Mouse (Mus musculus) 3134 (cell line): Measurements from ENCODE around the gene Dlgap1.
A peak's percentile ranks its signal among the peaks of the same experiment; 100 is the strongest.

Source experiments
- DNase-seq: peaks from one replicate; pipeline ENCODE4 v3.0.0-alpha.2; 2011; ENCODE audit warnings: low spot score; ENCODE audit not compliant: insufficient read length; ENCODE audit errors: extremely low read depth

The Dlgap1 gene

GRCm38 (mm10) chr17:70600462-70600861, 631.6 kb downstream of the Dlgap1 start:
- no peak for DNase-seq

GRCm38 (mm10) chr17:70602051-70602450, 633.2 kb downstream of the Dlgap1 start:
- DNase-seq = no peak

GRCm38 (mm10) chr17:70605659-70606058, 636.8 kb downstream of the Dlgap1 start:
- DNase-seq = no peak

DNA sequence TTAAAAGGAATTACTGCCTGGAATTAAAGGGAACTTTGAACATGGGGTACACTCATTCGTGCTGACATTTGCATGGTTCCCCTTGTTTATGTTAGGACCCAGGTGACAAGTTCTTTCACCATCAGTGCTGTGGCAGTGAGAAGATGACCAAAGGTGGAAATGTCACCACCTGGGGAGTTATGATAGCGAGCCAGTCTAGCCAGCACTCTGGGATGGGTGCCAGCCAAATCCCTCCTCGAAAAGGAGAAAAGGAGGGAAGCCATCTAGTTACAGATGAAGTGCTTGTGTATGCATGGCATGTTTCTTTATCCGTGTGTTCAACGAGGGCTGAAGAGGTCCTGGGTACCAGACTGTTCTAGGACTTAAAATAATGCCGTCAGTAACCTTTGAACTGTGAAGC, 643.3 kb downstream of the Dlgap1 start:
- DNase-seq = no peak

GRCm38 (mm10) chr17:70613897-70614296, 645.0 kb downstream of the Dlgap1 start:
- DNase-seq = no peak

- DNase-seq = no peak
These were observed 645.7 kb downstream of the Dlgap1 start for GRCm38 (mm10) chr17:70614407-70615060.

DNA sequence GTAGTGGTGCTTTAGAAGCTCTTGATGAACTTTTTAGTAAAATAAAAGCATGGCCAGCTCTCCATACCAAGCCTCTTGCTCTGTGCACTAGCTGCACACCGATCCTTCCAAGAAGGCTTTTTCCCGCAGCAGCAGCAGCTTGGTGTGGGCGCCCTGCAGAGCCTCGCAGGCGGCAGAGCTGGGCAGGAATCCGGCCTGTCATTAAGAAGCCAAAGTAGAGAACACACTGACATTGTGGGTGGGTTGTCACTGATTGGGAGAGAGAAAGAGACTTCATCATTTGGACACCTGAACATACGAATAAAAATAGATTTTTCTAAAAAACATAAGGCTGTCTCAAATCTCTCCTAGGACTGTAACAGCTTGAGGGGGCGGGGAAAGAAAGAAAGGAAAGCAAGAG, 653.6 kb downstream of the Dlgap1 start:
- no peak for DNase-seq

DNA sequence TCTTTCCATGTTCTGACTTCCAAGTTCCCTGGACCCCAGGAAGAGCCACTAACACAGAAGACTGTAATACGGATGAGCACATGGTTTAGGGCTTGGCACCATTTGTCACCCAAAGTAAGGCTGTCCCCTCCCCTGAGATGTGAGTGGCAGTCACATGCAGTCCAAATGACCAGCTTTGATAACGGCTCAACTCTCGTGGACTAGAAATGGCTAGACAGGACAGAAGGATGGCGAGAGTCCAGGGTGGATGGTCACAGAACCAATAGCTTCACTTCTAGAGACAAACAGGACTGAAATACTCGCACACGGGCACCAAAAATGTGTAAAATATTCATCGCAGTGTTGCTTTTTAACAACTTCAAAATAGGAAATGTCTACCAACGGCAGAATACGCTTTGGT, 657.5 kb downstream of the Dlgap1 start:
- no peak for DNase-seq

GRCm38 (mm10) chr17:70626925-70627324, 658.1 kb downstream of the Dlgap1 start:
- no peak for DNase-seq

DNA sequence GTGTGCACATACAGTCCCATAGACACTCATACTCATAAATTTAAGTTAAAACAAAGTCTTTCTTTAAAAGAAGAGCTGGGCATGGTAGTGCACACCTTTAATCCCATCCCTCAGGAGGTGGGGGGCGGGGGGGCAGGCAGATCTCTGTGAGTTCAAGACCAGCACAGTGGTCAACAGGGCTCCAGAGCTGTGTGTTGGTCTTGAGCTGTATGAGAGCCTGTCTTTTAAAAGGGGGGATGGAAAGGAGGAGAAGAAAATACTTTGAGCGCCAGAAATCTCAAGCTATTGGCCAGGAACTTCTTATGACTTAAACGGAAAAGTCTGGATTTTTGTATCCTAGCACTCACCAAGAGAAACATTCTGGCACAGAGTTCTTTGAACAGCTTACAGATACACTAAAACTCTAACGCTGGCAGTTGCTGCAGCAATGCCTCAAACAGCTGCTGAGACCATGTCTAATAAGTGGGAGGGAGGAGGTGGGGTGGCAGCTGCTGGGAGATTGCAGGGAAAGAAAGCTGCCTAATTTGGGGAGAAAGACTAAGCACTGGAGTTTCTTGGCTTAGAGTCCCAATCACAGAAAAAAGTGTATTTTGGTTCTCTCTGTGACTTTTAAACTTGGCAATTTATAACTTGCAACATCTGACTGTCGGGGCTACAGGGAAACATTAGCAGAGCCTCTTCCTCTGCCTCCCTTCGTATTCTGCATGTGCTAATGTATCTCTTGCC, 660.9 kb downstream of the Dlgap1 start:
- no peak for DNase-seq

- DNase-seq = no peak
These were observed 664.5 kb downstream of the Dlgap1 start for GRCm38 (mm10) chr17:70633181-70633944.

DNA sequence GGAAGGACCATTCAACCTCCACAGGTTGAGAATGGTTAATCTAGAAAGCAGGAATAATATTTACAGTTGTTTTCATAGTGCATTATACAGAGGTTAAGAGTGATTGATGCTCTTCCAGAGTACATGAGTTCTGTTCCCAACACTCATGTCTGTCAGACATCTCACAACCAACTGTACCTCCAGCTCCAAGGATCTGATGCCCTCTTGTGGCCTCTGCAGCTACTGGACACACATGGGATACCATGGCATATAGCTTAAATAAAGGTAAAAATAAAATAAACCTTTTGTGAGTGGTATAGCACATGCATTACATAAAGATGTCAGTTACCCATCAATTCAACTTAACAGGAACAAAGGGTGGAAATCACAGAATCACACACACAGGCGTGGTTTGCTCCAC, 674.3 kb downstream of the Dlgap1 start:
- no peak for DNase-seq

- no peak for DNase-seq
These were observed 677.8 kb downstream of the Dlgap1 start for GRCm38 (mm10) chr17:70646641-70647040.

DNA sequence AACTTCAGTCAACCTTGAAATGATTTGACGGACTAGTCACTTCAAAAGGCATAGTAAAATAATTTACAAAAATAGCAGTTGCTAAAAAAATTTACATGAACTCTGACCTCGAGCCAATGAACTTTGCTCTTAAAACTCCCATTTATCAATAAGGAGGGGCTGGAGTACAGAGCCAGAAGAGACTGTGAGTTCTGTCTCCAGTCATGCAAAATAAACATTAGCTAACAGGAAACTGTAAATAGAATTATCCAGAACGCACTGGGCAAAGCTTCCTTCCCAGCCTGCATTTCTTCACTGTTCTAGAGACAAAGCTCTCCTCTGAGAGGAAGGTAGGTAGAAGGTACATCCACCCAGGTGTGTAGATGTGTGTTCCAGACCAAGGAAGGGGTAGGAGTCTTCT, 692.5 kb downstream of the Dlgap1 start:
- DNase-seq = no peak

- DNase-seq = no peak
These were observed 695.1 kb downstream of the Dlgap1 start for GRCm38 (mm10) chr17:70663992-70664391.

DNA sequence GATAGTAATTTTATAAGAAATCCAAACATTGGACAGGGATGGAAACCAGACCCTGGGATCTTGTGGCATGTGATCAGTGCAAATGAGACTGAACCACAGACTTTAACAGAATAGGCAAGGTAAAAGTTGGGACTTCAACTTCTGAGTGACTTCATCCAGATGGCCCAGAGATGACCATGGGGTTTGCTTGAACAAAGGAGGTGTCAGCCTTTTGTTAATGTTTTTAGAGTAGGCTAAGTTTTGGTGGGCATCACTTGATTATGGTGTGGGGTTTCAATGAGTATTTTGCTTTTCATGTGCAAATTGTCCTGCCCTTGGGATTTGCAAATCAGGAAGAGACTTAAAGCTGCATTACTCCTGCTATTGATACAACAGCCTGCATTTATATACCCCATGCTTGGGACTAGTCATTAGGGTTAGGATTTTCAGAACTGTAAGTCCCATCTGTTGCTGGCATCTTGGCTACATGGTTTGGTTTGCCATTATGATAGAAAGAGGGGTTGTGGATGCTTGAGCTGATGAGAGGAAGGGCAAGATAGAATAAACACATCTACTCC, 695.7 kb downstream of the Dlgap1 start:
- no peak for DNase-seq

- DNase-seq = no peak
These were observed 705.1 kb downstream of the Dlgap1 start for GRCm38 (mm10) chr17:70673985-70674384.

GRCm38 (mm10) chr17:70676522-70676921, 707.6 kb downstream of the Dlgap1 start:
- DNase-seq = no peak

DNA sequence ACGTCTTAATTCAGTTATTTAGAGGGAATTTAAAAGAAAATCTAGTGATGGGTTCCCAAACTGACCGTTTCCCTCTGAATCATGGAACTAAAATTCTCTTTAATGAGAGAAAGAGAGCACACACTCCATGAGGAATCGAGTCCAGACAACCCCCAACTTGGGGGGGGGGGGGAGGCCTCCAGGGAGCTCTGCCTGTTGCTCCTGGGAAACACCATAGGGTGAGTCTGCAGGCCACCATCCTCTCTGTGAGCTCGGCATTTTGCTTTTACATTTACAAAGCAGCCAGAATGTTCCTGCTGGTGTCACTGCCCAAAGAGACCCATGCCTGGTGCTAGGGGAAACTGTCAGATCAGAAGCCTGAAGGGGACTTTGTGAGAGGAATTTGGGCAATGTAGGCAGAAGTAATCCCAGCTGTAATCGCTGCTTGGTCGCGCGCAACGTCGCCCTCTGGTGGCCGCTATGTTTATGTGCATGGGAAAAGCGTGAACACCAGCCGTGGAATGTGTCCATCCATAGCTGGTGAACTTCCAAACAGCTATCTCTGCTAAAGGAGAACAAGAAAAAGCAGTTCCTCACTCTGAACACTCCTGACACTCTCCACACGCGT, 714.8 kb downstream of the Dlgap1 start:
- peak; percentile 61 for DNase-seq

- no peak for DNase-seq
These were observed 721.3 kb downstream of the Dlgap1 start for GRCm38 (mm10) chr17:70690174-70690573.

GRCm38 (mm10) chr17:70690598-70690997, 721.7 kb downstream of the Dlgap1 start:
- no peak for DNase-seq
